Mouse (Mus musculus): ENCODE results near the gene Qars. TPM values are rescaled to one million over a fixed set of nuclear protein-coding genes. Genes with fewer than 3 reads are reported as not detected.

Qars gene
- total RNA-seq, 2 experiments from 2014 or later = 76.7 to 80.8 TPM

- intact Hi-C loops (cut with DNase I) = loop anchor here (5.0 kb wide), 1 partner anchor 34 kb away; no protein-coding TSS in a partner anchor
- DNase-seq (ENCODE audit: low spot score in 2 of 2) = peak; percentile 56 to 71
Observed at GRCm38 (mm10) chr9:108517931-108518332, 10.4 kb downstream of the Qars start.

- intact Hi-C loops (cut with DNase I) = no loop called here
- no peak for DNase-seq (ENCODE audit: low spot score in 2 of 2)
Observed at GRCm38 (mm10) chr9:108521604-108522003, 14.1 kb downstream of the Qars start.

- DNase-seq (ENCODE audit: low spot score in 2 of 2) = no peak
Observed at GRCm38 (mm10) chr9:108523341-108523740, 15.8 kb downstream of the Qars start.

GRCm38 (mm10) chr9:108525400-108525799 is 17.9 kb downstream of the Qars start:
- intact Hi-C loops (cut with DNase I) = no loop called here
- DNase-seq (ENCODE audit: low spot score in 2 of 2) = no peak

More at GRCm38 (mm10) chr9:108523341-108523740, 15.8 kb downstream of the Qars start:
- intact Hi-C loops (cut with DNase I) = no loop called here

GRCm38 (mm10) chr9:108530954-108531353 is 23.4 kb downstream of the Qars start:
- intact Hi-C loops (cut with DNase I) = no loop called here
- no peak for DNase-seq (ENCODE audit: low spot score in 2 of 2)

- intact Hi-C loops (cut with DNase I) = no loop called here
- no peak for DNase-seq (ENCODE audit: low spot score in 2 of 2)
Observed at GRCm38 (mm10) chr9:108531496-108531895, 24.0 kb downstream of the Qars start.

GRCm38 (mm10) chr9:108540846-108541245 is 33.3 kb downstream of the Qars start:
- no peak for DNase-seq (ENCODE audit: low spot score in 2 of 2)
- intact Hi-C loops (cut with DNase I) = no loop called here

- intact Hi-C loops (cut with DNase I) = loop anchor here (5.0 kb wide), 1 partner anchor 179 kb away; no protein-coding TSS in a partner anchor
- DNase-seq (ENCODE audit: low spot score in 2 of 2) = no peak
Observed at GRCm38 (mm10) chr9:108545986-108546385, 38.5 kb downstream of the Qars start.

- intact Hi-C loops (cut with DNase I) = loop anchor here (5.0 kb wide), 1 partner anchor 180 kb away; no protein-coding TSS in a partner anchor
- no peak for DNase-seq (ENCODE audit: low spot score in 2 of 2)
Observed at GRCm38 (mm10) chr9:108546875-108547274, 39.4 kb downstream of the Qars start.

- intact Hi-C loops (cut with DNase I) = no loop called here
- DNase-seq (ENCODE audit: low spot score in 2 of 2) = no peak
Observed at GRCm38 (mm10) chr9:108559169-108559568, 51.7 kb downstream of the Qars start.

- intact Hi-C loops (cut with DNase I) = no loop called here
- peak; percentile 95 for DNase-seq (ENCODE audit: low spot score in 2 of 2)
Observed at GRCm38 (mm10) chr9:108560227-108560841, 52.8 kb downstream of the Qars start, which contains the start of gene Impdh2. Gene Impdh2, plus strand, starts transcription at chr9:108560286.

- no peak for DNase-seq (ENCODE audit: low spot score in 2 of 2)
- intact Hi-C loops (cut with DNase I) = no loop called here
Observed at GRCm38 (mm10) chr9:108563671-108564070, 56.2 kb downstream of the Qars start.

- intact Hi-C loops (cut with DNase I) = no loop called here
- no peak for DNase-seq (ENCODE audit: low spot score in 2 of 2)
Observed at GRCm38 (mm10) chr9:108564131-108564530, 56.6 kb downstream of the Qars start.

Other genes with a start within 250 kb of the Qars start
- gene Dag1, start 243.7 kb upstream of the Qars start, total RNA-seq (2021) = 100 to 1,000 TPM; 122 to 125 TPM
- 100 to 1,000 TPM; 108 to 118 TPM for gene Nicn1, start 217.3 kb upstream of the Qars start, total RNA-seq (2021)
- 10 to 100 TPM; 26.0 to 31.3 TPM for gene Amt, start 210.9 kb upstream of the Qars start, total RNA-seq (2021)
- 100 to 1,000 TPM; 185 to 197 TPM for gene Rhoa, start 201.6 kb upstream of the Qars start, total RNA-seq (2021)
- gene Tcta, start 201.5 kb upstream of the Qars start, total RNA-seq (2021) = 10 to 100 TPM; 45.9 to 46.1 TPM
- gene Gpx1, start 168.8 kb upstream of the Qars start, total RNA-seq (2021) = 100 to 1,000 TPM in 1 of 2 experiments, 10 to 100 TPM in 1; 86.5 to 108 TPM
- 100 to 1,000 TPM; 115 to 122 TPM for gene Usp4, start 159.9 kb upstream of the Qars start, total RNA-seq (2021)
- gene 1700102P08Rik, start 114.9 kb upstream of the Qars start, total RNA-seq (2021) = 1 to 10 TPM; 1.4 to 2.7 TPM
- under 1 TPM; 0.11 to 0.21 TPM for gene Ccdc36, start 79.2 kb upstream of the Qars start, total RNA-seq (2021)
- gene BC048562, start 71.2 kb upstream of the Qars start, total RNA-seq (2021) = not detected
- gene Ccdc71, start 47.2 kb upstream of the Qars start, total RNA-seq (2021) = 10 to 100 TPM; 38.3 to 40.2 TPM
- 10 to 100 TPM; 36.1 to 38.4 TPM for gene Klhdc8b, start 46.1 kb upstream of the Qars start, total RNA-seq (2021)
- 10 to 100 TPM; 36.0 to 38.3 TPM for gene Lamb2, start 28.0 kb upstream of the Qars start, total RNA-seq (2021)
- 100 to 1,000 TPM; 119 to 128 TPM for gene Usp19, start 17.1 kb upstream of the Qars start, total RNA-seq (2021)
- gene Qrich1, start 9.1 kb downstream of the Qars start, total RNA-seq (2021) = 100 to 1,000 TPM; 126 to 130 TPM
- gene Impdh2, start 52.6 kb downstream of the Qars start, total RNA-seq (2021) = 10 to 100 TPM; 57.6 to 60.5 TPM
- 10 to 100 TPM; 65.9 to 66.5 TPM for gene Ndufaf3, start 59.7 kb downstream of the Qars start, total RNA-seq (2021)
- gene Dalrd3, start 62.2 kb downstream of the Qars start, total RNA-seq (2021) = 10 to 100 TPM; 76.6 to 77.8 TPM
- gene Wdr6, start 71.0 kb downstream of the Qars start, total RNA-seq (2021) = 100 to 1,000 TPM; 184 to 202 TPM
- gene P4htm, start 90.0 kb downstream of the Qars start, total RNA-seq (2021) = 10 to 100 TPM; 60.3 to 61.6 TPM
- 10 to 100 TPM; 49.8 to 50.2 TPM for gene Arih2, start 141.7 kb downstream of the Qars start, total RNA-seq (2021)
- 10 to 100 TPM; 14.5 to 15.0 TPM for gene Slc25a20, start 154.4 kb downstream of the Qars start, total RNA-seq (2021)
- gene Prkar2a, start 181.6 kb downstream of the Qars start, total RNA-seq (2021) = 10 to 100 TPM; 40.6 to 45.5 TPM